Mouse (Mus musculus): ENCODE data around the gene 6430571L13Rik. TPM values are rescaled to one million over a fixed set of nuclear protein-coding genes. Genes with fewer than 3 reads are reported as not detected.

6430571L13Rik gene
- under 1 TPM; 0.08 to 0.24 TPM for polyA plus RNA-seq (2012; fragmentation: generic; extraction: Trizol)

DNA sequence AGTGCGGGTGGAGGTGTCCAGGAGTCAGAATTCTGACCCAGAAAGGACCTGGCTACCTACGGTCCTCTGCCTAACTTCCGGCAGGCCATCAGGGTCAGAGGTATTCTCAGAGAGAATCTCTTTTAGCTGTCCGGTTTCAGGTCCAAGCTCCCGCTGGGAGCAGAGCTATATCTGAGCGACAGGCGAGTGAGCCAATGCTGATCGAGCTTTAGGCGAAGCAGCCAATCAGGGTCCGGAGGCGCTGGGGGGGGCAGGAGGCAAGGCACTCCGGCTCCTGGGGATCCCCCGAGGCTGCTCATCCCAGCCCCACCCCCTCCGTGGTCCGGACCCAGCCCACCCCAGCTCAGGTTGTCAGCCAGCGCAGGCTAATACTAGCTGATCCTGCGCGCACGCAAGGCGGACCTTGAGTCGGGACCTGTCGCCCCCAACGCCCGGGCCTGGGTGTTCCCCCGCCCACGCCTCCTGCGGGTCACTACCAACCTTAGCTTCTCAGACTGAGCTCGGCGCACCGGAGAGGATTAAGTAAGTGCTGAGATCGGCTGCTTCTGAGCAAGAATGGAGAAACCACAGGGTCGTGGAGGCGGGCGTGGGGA is at the start of gene 6430571L13Rik:
Gene 6430571L13Rik, plus strand, starts transcription at position 336 of the 593 bp plus-strand sequence.

DNA sequence AAGGTAGTCTGAATTCAATTTTAAA is 44.6 kb upstream of the 6430571L13Rik start, which contains the start of gene Cish:
Gene Cish, plus strand, starts transcription at position 11 of the 25 bp plus-strand sequence.

DNA sequence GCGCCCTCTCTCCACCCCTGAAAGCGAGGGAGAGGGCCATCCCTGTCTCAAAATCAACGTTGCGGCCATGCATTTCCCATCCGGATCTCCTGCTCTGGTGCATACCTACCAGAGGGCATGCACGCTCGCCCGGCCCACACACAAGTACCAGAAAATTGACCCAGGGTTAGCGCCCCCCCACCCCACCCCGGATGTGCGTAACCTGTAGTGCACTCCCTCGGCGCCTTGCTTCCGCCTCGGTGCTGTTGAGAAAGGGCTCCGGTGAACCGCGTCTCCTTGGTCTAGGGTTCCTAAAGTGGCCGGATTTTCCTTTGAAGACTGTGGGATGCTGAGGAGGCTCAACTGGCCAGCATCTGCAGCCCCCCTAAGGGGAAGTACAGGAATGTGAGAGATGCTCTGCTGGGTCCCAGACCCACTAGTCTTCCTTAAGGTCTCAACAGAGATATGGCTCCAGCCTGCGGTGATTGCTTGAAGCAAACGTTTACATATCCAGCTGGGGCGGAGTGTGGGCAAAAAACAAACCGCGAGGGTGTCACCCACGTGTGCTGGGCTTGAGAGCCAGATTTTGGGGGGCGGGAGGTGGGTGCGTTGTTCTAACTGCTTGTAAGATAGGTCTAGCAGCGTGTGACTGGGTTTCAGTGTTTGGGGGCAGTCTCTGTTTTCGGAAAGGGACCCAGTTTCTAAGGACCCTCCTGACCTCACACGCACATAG is 2.1 kb upstream of the 6430571L13Rik start, which contains the start of gene Hemk1:
Gene Hemk1, minus strand, starts transcription at position 179 of the 712 bp plus-strand sequence.

DNA sequence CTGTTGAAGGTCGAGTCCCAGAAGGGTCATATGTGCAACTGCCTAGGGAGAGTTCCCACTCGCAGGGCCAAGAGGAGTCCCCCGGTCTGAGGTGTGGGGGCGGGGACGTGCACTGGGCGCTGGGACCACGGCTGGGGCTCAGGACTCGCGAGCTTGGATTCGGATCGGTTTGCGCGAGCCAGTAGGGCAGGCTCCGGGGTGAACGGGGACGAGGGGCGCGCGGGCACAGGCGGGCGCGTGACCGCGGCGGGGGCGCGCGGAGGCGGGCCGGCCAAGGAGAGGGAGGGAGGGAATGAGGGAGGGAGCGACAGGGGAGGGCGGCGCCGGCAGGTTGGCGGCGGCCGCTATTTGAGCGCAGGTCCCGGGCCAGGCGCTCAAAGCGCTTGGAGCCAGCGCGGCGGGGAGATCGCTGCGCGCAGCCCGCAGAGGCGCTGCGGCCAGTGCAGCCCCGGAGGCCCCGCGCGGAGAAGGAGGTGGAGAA is 59.1 kb downstream of the 6430571L13Rik start, which contains the start of gene Cacna2d2:
Gene Cacna2d2, plus strand, starts transcription at position 122 of the 481 bp plus-strand sequence.

Other genes with a start within 250 kb of the 6430571L13Rik start
- gene Dock3, start 108.7 kb upstream of the 6430571L13Rik start, polyA plus RNA-seq (2012; fragmentation: generic; extraction: Trizol), result not detected
- under 1 TPM; 0.28 to 0.84 TPM for gene Mapkapk3, start 50.7 kb upstream of the 6430571L13Rik start, polyA plus RNA-seq (2012; fragmentation: generic; extraction: Trizol)
- 1 to 10 TPM in 1 of 2 experiments, under 1 TPM in 1; 0.97 to 1.4 TPM for gene Cish, start 44.6 kb upstream of the 6430571L13Rik start, polyA plus RNA-seq (2012; fragmentation: generic; extraction: Trizol)
- 1 to 10 TPM; 5.8 to 8.9 TPM for gene Hemk1, start 2.3 kb upstream of the 6430571L13Rik start, polyA plus RNA-seq (2012; fragmentation: generic; extraction: Trizol)
- gene Cacna2d2, start 59.0 kb downstream of the 6430571L13Rik start, polyA plus RNA-seq (2012; fragmentation: generic; extraction: Trizol), result not detected
- gene Tmem115, start 193.3 kb downstream of the 6430571L13Rik start, polyA plus RNA-seq (2012; fragmentation: generic; extraction: Trizol), result 10 to 100 TPM; 32.7 to 48.9 TPM
- 10 to 100 TPM; 29.6 to 37.6 TPM for gene Cyb561d2, start 201.6 kb downstream of the 6430571L13Rik start, polyA plus RNA-seq (2012; fragmentation: generic; extraction: Trizol)
- 10 to 100 TPM in 1 of 2 experiments, 1 to 10 TPM in 1; 9.4 to 26.1 TPM for gene Nprl2, start 201.6 kb downstream of the 6430571L13Rik start, polyA plus RNA-seq (2012; fragmentation: generic; extraction: Trizol)
- gene Zmynd10, start 206.7 kb downstream of the 6430571L13Rik start, polyA plus RNA-seq (2012; fragmentation: generic; extraction: Trizol), result 1 to 10 TPM in 1 of 2 experiments, under 1 TPM in 1; 0.35 to 1.9 TPM
- 10 to 100 TPM in 1 of 2 experiments, 1 to 10 TPM in 1; 5.5 to 34.0 TPM for gene Rassf1, start 211.0 kb downstream of the 6430571L13Rik start, polyA plus RNA-seq (2012; fragmentation: generic; extraction: Trizol)
- gene Tusc2, start 222.7 kb downstream of the 6430571L13Rik start, polyA plus RNA-seq (2012; fragmentation: generic; extraction: Trizol), result 10 to 100 TPM; 17.5 to 22.1 TPM
- gene Hyal2, start 227.3 kb downstream of the 6430571L13Rik start, polyA plus RNA-seq (2012; fragmentation: generic; extraction: Trizol), result 10 to 100 TPM; 21.8 to 40.8 TPM
- 1 to 10 TPM; 1.3 to 6.7 TPM for gene Hyal1, start 236.3 kb downstream of the 6430571L13Rik start, polyA plus RNA-seq (2012; fragmentation: generic; extraction: Trizol)
- 10 to 100 TPM; 12.6 to 25.8 TPM for gene Naa80, start 238.3 kb downstream of the 6430571L13Rik start, polyA plus RNA-seq (2012; fragmentation: generic; extraction: Trizol)
- gene Hyal3, start 240.2 kb downstream of the 6430571L13Rik start, polyA plus RNA-seq (2012; fragmentation: generic; extraction: Trizol), result under 1 TPM; 0.06 to 0.94 TPM
- 10 to 100 TPM; 11.2 to 50.5 TPM for gene Ifrd2, start 247.0 kb downstream of the 6430571L13Rik start, polyA plus RNA-seq (2012; fragmentation: generic; extraction: Trizol)

Measured in C3H10T1/2 (cell line).